Mouse (Mus musculus) right cerebral cortex, postnatal 4 days (tissue): ENCODE results near the gene Dpt.
A peak's percentile ranks its signal among the peaks of the same experiment; 100 is the strongest.
"Not testable (repeated sequence)": the region's sequence is repeated elsewhere in the genome, so short reads cannot be mapped to it uniquely, and the experiment has no call there.

Source experiments
- DNase-seq: peaks from one replicate; pipeline ENCODE4 v3.0.0-alpha.2; 2022

Gene Dpt

DNA sequence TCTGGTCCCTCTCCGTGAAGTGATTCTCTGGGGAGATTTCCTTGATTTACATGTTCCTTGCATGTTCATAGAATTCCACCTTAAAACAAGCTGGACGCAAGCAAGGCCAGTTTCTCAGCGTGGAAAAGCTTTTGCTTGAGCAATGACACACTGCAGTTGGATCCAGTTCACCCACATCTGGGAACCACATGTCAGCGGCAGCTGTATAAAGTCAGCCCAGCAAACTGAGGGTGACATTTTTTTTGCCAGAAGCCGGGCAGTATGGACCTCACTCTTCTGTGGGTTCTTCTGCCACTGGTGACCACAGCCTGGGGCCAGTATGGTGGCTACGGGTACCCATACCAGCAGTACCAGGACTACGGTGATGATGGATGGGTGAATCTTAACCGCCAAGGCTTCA lies at the start of gene Dpt:
Dpt (plus strand) TSS at position 174 of the 400 bp plus-strand sequence.
- DNase-seq: no peak

DNA sequence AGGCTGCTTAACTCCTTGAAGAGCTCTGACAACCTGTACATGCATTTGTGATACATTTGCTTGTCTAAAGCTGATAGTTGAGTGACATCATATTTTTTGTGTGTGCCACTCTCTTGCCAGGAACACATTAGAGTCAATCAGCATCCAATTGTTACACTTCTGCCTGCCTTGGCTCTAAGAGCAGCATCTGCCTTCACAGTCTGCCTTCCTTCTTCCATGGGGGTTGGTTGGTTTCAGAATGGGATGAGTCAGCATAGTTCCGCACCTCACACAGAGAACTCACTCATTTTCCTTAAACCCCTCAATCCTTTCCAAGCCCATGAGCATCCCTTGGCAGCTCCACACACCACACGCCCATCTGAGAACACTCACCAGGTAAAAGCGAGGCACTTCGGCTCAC lies 42.7 kb upstream of the Dpt start:
- no peak for DNase-seq

DNA sequence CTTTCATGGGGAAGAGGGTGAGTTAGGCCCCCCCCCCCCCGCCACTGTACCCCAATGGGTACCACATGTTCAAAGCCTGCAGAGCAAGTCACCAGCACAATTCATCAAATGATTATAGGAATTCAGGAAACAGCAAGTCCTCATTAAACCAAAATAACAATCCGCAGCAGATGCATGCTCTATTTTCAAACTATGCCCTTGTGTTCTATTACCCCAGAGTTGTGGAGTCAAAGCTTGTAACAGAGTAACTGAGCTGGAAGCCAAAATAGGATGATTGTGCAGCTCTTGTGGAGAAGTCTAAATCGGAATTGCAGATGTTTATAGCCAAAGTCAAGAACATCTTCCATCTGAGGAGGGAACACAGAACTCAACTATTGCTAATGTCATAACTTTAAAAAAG lies 40.8 kb upstream of the Dpt start:
- no peak for DNase-seq

DNA sequence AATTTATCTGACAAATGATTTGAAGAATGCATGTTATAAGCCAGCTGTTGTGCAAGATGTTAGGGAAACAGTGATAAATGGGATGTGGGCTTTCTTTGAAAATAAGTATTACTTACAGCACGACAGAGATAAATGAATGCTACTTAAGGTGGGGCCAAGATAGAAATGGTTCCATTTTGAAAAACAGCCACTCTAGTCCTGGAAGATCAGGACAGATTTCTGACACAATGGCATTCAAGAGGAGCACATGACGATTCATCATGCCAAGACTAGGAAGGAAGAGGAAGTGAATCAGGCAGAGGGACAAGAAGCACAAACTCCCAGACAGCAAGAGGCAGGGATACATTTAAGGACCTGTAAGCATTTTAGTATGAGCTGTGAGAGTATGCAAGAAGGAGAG lies 39.5 kb upstream of the Dpt start:
- no peak for DNase-seq

DNA sequence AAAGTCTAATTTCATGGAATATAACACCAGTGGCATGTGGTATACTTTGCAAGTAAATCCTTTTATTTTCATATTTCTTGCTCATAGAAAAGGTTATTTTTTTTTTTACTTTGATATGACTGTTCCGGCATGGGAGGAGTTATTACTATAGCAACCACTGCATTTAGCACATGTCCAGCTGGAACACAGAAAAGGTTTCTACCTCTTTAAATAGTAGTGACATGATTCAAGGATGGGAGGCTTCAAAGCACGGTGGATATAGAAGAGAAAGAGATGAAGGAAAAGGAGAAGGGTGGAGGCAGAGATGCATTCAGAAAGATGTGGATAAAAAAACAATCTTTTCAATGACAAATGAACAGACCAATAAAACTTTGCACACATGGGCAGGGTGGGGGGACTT lies 38.0 kb upstream of the Dpt start:
- no peak for DNase-seq

DNA sequence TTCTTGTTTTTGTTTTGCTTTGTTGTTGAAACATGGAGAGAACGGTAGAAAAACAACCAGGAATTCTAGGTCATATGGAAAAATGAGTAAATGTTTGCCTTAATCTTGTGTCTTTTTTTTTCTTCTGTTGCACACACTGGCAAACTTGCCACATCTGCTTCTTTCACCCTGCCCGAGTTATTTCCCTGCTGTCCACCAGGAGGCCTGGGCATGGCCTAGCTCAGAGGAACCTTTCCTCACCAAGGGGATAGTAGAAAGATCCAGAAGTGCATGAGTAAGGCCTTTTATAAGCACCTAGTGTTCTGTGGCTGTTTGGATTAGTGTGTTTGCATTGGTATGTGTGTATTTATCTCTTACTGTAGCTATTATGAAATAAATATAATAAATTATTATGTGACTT lies 34.2 kb upstream of the Dpt start:
- no peak for DNase-seq

DNA sequence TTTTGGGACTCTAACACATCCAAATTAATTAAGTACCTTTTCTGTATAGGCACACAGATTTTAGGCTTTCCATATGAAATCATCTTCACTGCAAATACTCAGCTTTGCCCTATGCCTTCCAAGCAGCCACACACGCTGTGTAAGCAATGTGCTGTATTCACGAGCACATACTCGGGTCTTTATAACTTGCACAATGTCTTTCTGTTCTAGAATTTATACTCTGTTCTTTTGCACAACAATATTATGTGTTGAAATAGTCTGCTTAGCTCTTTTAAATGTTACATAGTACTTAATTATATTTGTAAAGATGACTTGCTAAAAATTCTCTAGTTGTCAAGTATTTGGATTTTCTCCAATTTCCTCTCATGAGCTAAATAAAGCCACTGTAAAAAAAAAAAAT lies 29.8 kb upstream of the Dpt start:
- DNase-seq: no peak

DNA sequence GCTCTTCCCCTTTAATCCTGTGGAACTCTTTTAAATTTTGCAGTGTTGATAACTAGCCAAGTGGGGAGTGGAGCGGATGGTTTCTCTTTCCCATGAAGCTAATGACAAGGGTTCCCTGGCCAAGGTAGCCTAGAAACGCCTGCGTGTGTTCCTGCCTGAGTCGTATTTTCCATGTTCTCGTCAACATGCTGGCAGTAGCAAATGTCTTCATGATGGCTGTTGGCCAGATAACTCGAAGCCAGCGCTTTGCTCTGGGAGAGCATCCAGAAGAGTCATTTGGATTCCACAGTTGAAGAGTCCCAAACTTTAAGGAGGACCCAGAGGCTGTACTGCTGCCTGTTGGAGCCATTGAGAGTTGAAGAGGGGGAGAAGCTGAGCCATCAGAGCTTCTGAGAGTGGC lies 25.8 kb upstream of the Dpt start:
- peak; percentile 36 for DNase-seq

DNA sequence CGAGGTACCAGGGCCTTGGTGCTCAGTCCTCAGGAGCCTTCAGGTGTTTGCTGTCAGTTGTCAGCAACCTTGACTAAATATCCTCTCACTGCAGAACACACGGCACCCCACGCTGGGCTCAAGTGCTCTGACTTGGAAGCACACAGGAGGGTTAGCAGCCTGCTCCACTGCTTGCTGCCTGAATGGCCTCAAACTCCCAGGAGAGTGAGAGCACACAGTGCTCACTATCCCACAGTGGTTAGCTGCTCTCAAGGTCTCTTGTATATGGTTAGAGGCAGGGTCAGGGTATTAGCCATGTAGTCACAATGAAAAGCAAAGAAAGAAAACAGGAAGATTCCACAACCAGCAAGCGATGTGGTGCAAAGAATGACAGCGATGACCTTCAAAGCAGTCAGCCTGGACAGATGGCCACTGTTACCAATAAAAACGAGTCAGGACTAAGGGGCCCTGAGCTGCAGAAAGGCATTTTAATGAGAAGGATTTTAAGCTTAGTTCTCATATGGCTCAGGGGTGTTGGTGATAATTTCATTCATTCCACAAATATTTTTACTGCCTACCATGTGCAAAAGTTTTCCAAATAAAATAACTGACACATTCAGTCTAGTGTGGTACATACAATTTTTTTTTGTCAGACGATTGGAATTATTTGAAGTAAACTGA lies 15.5 kb upstream of the Dpt start:
- DNase-seq: no peak

DNA sequence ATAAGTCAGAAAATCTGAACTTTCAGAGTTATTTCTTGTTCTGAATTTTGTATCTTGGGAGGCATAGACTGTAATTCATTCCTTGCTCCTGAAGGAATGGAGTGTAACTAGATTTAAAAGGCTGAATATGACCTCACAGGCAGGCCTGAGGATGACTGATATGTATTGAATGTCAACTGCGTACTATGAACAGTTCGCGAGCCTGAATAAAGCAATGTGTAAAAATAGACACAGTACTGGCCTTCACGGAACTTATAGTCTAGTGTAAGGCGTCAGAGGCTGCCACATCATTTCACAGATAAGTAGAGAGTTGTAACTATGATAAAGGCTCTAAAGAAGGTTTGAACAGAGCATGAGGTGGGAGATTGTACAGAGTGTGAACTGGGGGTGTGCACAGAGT lies 10.3 kb upstream of the Dpt start:
- no peak for DNase-seq

DNA sequence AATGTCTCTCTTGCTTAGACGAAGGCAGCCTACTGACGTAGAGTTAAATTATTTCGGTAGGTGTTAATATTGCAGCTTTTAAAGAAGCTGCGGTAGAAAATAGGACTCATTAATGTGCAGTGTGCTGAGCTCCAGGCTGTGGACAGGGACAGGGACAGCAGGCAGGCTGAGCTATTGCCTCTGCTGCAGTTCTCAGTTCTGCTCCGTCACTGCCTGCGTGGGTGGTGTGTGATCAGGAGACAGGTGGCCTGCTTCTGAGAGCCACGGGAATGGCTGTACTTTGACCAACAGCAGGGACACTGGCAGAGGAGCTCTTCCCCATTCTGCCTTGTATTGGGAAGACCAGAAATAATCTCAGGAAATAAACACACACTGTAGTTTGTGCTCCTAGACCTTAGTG lies 8.7 kb upstream of the Dpt start:
- DNase-seq: peak; percentile 30

DNA sequence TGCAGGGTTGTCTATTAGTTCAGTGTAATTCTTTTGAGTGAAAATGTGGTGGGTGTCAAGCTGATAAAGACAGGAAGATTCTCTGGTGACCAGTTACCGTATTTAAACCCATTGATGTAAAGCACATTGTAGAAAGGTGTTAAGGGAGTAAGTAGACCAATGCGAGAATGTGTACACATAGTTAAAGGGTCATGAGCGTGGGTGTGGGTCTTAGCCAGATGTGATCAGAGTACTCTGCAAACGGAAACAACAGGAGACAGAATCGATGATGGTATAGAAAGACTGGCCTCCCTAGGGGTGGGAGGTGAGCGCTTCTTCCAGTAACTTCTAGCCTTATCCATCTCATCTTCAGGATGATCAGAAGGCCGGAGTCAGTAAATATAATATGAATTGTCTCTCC lies 8.2 kb upstream of the Dpt start:
- no peak for DNase-seq

DNA sequence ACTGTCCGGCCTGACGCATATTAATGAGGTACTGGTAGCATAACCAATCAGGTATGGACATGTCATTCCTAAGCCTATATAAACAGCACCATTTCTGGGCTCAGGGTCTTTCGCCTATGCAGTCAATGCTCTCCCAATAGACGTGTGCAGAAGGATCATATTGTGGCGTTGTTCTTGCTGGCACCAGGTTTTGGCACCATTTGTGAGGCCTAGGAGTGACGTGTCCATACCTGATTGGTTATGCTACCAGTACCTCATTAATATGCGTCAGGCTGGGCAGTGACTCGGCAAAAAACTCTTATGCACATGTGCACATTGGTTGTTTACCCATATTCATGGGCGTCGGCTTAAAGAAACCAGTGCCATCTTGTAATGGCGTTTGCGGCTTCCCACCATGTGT lies 6.1 kb upstream of the Dpt start:
- DNase-seq: not testable (repeated sequence)

DNA sequence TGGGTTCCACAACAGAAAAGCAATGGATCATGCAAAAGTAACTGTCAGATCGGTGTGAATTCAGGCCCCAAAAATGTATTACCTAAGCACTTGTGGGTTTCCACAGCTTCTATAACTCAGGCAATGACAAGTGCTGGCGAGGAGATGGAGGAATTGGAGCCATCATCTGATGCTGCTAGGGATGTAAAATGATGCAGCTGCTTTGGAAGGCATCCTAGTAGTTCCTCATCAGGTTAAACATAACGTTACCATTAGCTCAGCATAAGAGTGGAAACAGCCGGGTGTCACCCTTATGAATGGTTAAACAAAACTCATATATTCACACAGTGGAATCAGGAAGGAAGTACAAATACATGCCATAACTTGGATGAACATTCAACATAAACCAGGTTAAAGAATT lies 3.4 kb upstream of the Dpt start:
- DNase-seq: no peak

DNA sequence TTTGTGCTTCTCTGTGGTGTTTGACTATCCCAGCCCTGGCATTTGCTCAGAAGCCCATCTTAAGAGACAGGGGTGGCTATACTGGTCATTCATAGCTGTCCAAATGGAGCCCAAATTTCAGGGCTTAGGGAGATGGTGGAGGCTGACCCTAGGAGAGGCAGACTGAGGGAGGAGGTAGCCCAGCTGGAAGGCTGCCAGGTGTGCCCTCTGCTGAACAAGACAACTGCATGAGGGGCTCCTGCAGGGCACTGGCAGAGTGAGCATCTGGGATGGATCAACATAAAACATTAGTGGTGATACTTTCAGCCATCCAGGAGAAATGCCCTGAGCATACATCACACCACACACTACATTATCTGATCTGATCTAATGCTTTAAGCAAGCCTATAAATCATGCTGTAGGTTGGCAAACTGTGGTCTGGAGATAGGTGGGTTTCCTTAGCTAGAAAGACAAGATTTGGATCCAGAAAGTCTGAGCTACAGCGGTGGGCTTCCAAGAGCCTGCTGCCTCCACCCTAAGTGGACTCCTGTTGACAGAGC lies 1.4 kb downstream of the Dpt start:
- DNase-seq: no peak

DNA sequence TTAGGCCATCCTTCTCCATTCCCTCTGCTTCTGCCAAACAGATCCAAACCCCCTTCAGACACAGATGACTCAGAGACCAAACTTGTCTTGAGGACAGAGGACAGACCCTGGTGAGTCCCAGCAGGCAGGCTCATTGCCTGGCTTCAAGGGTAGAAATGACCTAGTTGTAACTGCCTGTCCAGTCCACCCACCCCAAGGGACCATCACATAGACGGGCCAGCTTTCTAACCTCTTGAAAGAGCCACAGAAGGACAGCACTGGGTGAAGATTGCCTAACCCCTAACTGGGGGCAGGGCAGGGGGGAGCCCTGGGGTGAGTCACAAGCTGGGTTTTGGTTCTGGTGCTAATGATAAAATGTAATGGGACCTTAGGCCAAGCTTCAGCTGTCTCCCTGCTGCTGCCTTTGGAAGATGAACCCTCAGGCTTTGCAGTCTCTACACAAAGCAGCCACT lies 2.1 kb downstream of the Dpt start:
- no peak for DNase-seq

DNA sequence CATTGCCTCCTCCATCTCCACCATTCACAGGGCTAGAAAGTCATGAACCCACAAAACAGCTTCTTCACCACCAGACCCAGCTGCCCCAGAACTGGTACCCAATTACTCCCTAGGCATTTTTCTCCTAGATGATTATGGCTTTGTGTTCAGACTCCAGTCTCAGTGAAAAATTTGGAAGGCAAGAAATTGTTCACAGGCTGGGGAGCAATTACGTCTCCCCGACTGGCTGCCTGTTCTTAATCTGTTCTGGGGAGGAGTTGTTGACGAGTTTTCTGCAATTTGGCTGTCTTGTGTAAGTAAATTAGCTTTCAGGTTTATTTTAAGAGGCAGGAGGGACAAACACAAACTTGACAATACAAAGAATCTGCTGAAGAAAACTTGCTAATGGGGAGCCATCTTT lies 2.7 kb downstream of the Dpt start:
- no peak for DNase-seq

DNA sequence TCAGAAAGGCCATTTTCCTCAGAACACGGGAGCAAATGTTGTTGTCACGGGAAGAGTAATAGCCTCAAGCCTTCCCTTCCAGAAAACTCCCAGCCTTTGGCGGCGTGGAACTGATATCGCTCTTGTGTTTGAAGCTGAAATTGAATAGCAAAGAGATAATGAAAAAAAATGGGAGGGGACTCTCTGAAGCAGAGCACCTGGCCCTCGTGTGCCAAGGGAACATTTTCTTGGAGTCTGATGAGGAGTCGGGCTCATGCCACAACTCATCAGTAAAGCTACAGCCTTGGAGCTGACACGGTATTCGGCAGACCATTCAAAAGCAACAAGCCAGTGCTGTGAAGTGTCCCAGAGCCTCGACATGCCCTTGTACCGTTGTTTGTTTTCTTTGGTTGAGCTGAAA lies 7.8 kb downstream of the Dpt start:
- DNase-seq: no peak

DNA sequence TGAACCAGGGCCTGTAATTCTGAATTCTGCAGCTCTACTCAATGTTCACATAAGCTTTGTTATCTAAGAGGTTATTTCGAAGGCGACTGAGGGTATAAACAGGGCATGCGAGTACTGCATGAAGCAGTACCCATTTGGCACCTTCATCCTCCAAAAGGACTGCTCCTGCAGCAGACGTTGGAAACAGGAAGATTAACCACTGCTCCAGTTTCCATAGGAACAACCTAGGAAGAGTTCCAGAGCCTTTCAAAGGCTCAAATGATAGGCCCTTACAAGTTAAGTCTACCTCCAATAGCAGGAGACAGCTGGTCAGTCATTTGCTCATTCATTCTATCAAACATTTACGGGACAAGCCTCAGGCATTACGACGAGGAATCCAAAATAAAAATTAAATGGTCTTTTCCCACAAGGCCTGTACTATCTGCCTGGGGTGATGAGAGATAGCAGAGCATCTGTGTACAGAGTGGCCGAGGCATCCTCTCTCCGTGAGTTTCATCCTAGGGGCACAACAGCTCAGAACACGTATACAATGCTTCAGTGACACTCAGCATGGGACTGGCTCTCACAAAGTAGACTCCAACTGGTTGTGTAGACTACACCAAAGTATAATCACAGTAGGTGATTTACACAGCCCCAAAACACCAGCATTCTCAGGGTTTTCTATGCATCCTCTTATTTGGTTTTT lies 8.4 kb downstream of the Dpt start:
- DNase-seq: no peak

DNA sequence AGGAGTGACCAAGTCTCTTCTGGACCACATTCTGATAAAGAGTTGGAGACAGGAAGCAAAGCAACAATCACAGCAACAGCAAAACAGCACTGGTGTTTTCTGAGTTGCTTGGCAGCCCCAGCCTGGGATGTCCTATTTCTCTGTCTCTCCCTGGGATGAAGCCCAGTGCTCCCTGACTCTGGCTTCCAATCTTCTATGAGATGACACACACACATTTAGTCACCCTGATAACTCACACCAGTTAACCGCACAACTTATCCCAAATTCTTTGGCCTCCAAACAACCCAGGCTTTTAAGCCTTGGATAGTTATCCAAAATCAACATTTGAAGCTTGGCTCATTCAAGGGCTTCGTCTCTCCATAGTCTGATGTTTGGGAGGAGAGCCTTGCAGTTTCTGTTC lies 12.9 kb downstream of the Dpt start:
- no peak for DNase-seq

DNA sequence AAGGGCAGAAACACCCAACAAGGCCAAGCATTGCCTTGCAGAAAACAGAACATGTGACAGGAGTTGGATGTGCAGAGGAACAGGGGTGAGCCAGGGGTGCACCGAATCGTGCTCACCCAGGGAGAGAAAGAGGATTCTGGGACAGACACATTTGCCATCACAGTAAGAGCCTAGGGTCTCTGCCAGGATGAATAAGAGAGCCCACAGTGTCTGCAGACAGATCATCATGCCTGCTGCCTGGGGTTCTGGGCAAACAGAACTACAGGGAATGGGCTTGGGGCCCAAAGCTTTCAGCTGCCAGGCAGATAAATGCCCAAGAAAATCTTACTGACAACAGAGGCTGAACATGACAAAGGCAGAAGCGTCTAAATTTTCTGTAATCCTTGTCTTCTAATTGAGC lies 14.9 kb downstream of the Dpt start:
- no peak for DNase-seq

DNA sequence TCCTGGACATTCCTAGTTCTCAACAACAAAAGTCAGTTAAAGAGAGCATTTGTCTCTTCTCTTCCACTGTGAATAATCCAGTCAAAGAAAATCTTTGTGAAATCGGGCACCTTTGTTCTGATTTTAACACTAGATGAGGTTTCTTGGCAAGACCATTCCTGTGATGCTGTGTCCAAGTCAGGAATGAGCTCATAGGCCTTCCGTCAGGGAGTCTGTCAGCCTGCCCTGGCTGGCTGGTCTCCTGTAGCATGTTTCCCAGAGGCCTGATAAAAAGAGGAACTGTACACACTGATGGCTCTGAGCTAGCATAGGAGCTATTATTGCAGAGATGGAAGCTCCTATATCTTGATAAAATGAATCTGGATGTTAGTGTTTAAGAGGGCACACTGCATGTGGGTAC lies 17.8 kb downstream of the Dpt start:
- DNase-seq: no peak

DNA sequence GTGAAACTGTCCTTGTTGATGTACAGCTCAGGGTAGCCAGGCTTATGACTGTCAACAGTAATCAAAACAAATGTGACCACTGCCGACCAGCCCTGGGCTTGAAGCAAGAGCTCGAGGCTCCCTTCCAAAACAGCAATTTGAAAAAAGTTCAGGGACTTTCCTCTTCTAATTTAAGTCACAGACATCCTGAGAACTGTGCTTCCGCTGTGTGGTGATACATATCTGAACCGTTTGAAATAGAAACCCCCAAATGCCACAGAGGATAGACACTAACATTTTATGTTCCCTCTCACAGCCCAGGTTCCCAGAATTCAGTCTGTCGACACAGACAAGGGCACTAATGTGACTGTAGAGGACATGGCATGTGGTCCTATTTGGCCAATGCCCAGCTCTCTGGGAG lies 18.9 kb downstream of the Dpt start:
- DNase-seq: no peak

DNA sequence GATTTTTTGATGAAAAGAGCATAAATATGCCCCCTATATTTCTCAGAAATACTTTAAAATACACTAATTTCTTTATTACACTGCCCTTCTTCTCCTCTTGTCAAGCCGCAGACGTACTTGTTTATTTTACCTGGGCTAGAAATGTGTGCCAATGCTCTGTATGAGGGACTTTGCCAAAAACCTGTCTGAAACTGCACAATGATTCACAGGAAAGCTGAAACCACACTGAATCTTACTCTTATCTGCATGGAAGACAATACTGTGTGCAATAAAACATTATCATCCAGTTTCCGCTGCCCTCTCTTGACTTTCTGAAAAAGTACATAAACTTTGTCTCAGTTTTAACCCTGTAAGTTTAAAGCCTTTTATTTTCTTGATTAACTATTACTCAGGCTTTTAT lies 20.9 kb downstream of the Dpt start:
- no peak for DNase-seq

DNA sequence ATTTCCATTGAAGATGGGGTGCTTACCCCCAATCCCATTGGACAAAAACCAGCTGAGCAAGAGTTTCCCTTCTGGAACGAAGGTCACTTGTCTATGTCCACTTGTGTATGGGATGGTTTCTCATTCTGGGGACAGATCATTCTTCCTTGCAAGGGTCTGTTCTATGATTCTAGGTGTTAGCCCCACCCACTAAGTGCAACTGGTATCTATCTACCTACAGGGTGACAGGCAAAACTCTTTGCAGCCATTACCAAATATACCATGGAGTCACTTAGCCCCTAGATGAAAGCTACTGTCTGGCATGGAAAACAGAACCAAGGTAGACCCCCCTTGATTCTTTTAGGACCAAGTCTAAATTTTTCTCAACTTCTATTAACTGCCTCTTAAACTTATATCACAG lies 24.9 kb downstream of the Dpt start:
- DNase-seq: no peak
